In genomic region chr11:54927346-54928140, GRCm38 (mm10) we compare ENCODE assay signal across 8 mouse cellular contexts. TPM values are rescaled to one million over a fixed set of nuclear protein-coding genes. Genes with fewer than 3 reads are reported as not detected.
DNase-seq lines count a peak whose midpoint lies in the region; ATAC-seq lines count a peak whose summit lies in the region.

No protein-coding gene starts in this region.

- H3K27me3 ChIP-seq in kidney, embryonic 16.5 days (ENCODE audit: insufficient read depth, low read length), result no peaks in the 10 kb centered on the region
- no peaks in the 10 kb centered on the region for H3K27me3 ChIP-seq in hindbrain, embryonic 15.5 days

- peaks cover 36% of the 10 kb centered on the region for H3K36me3 ChIP-seq in kidney, embryonic 16.5 days (ENCODE audit: insufficient read depth, low read length)
- H3K36me3 ChIP-seq in hindbrain, embryonic 15.5 days, result peaks cover 20% of the 10 kb centered on the region

- H3K4me1 ChIP-seq in kidney, embryonic 16.5 days (ENCODE audit: insufficient read depth, low read length), result peaks cover 4% of the 10 kb centered on the region
- no peaks in the 10 kb centered on the region for H3K4me1 ChIP-seq in hindbrain, embryonic 15.5 days (replicated peaks)

- no peak overlapping the region for H3K9ac ChIP-seq in kidney, embryonic 16.5 days (replicated peaks; ENCODE audit: low read length)
- H3K9ac ChIP-seq in hindbrain, embryonic 15.5 days, result no peak overlapping the region

- H3K4me2 ChIP-seq in kidney, embryonic 16.5 days (replicated peaks; ENCODE audit: low read depth, low read length), result no peak overlapping the region
- no peak overlapping the region for H3K4me2 ChIP-seq in hindbrain, embryonic 15.5 days

- peak; percentile 66 for DNase-seq in kidney, adult 11 months
- DNase-seq in c-Kit-positive CD71-positive TER-119-negative erythroid progenitor cells, embryonic 14.5 days (ENCODE audit: low read depth), result peak; percentile 55
- peak; percentile 41 for DNase-seq in forelimb bud, embryonic 11.5 days (ENCODE audit: low read depth, low spot score)
- DNase-seq in left cerebral cortex, adult 11 months (ENCODE audit: low spot score), result peak; percentile 39
- peak; percentile 59 for DNase-seq in mesoderm, embryonic 11.5 days (ENCODE audit: low read depth, low spot score)
- DNase-seq in spleen, postnatal 14 days (ENCODE audit: low spot score in 2 of 2), result peak; percentile 28 to 57

- no peak overlapping the region for H3K27ac ChIP-seq in kidney, embryonic 16.5 days (ENCODE audit: low read length)
- no peak overlapping the region for H3K27ac ChIP-seq in hindbrain, embryonic 15.5 days (replicated peaks)

- ATAC-seq in kidney, embryonic 16.5 days (ENCODE audit: low FRiP score, low TSS enrichment), result no peak
- peak; percentile 27; the same call in 1 of the 2 replicates for ATAC-seq in hindbrain, embryonic 15.5 days (ENCODE audit: low FRiP score, low read depth)

- no peak overlapping the region for H3K4me3 ChIP-seq in kidney, embryonic 16.5 days (ENCODE audit: low read length)
- no peak overlapping the region for H3K4me3 ChIP-seq in hindbrain, embryonic 15.5 days

- H3K9me3 ChIP-seq in kidney, embryonic 16.5 days (ENCODE audit: low read length), result no peaks in the 10 kb centered on the region
- no peaks in the 10 kb centered on the region for H3K9me3 ChIP-seq in hindbrain, embryonic 15.5 days

- 75% methylated on average over 14 of the region's 14 CpGs for WGBS in kidney, embryonic 16.5 days
- 85% methylated on average over 14 of the region's 14 CpGs for WGBS in hindbrain, embryonic 15.5 days

RNA-seq across cellular contexts. Expression of gene Gpx3, which starts 25.3 kb away (rescaled TPM):
- polyA plus RNA-seq in kidney, embryonic 16.5 days (2015; fragmentation: Nextera tagmentation; extraction: Ambion mirVana), result 262 and 297 TPM in 2 replicates
- polyA plus RNA-seq in hindbrain, embryonic 15.5 days (2015; fragmentation: Nextera tagmentation; extraction: Ambion mirVana), result 63.5 and 67.4 TPM in 2 replicates

RNA-seq across cellular contexts. Expression of gene Tnip1, which starts 35.2 kb away (rescaled TPM):
- 20.2 and 22.0 TPM in 2 replicates for polyA plus RNA-seq in kidney, embryonic 16.5 days (2015; fragmentation: Nextera tagmentation; extraction: Ambion mirVana)
- 16.3 and 18.6 TPM in 2 replicates for polyA plus RNA-seq in hindbrain, embryonic 15.5 days (2015; fragmentation: Nextera tagmentation; extraction: Ambion mirVana)
